Mouse (Mus musculus): ENCODE measurements around the gene Acsf2. TPM values are rescaled to one million over a fixed set of nuclear protein-coding genes. Genes with fewer than 3 reads are reported as not detected.

Gene Acsf2
- polyA plus RNA-seq, 1 experiment = 16.6 TPM

GRCm38 (mm10) chr11:94602356-94602955, 785 bp upstream of the Acsf2 start:
- H3K27ac ChIP-seq (ENCODE audit: insufficient read depth, low read length) = no peak overlapping the region
- H3K9me3 ChIP-seq (replicated peaks; ENCODE audit: control insufficient read depth, insufficient read depth, low read length, poor library complexity, severe bottlenecking) = no peaks in the 10 kb centered on the region
- H3K9ac ChIP-seq (ENCODE audit: low read depth, poor library complexity, severe bottlenecking) = 0 out of 2 replicates have a peak overlapping the region, but pooled peaks have one; percentile 81
- H3K4me1 ChIP-seq (ENCODE audit: control insufficient read depth, insufficient read depth, low read length) = no peaks in the 10 kb centered on the region
- H3K27me3 ChIP-seq (ENCODE audit: control insufficient read depth, insufficient read depth, low read length, poor library complexity, severe bottlenecking) = no peaks in the 10 kb centered on the region
- H3K36me3 ChIP-seq (ENCODE audit: control insufficient read depth, insufficient read depth, low read length, poor library complexity, severe bottlenecking) = no peaks in the 10 kb centered on the region
- no peak overlapping the region for H3K4me3 ChIP-seq (ENCODE audit: low read depth, low read length)
- TF ChIP-seq EP300 (IDR thresholded peaks at IDR 0.05; ENCODE audit: insufficient read depth, low read depth, low read length) = no peak
- no peak for TF ChIP-seq CTCF (IDR thresholded peaks at IDR 0.05; ENCODE audit: low read depth, low read length)

GRCm38 (mm10) chr11:94600447-94600846, 1.2 kb downstream of the Acsf2 start:
- no peak overlapping the region for H3K27ac ChIP-seq (ENCODE audit: insufficient read depth, low read length)
- H3K9me3 ChIP-seq (replicated peaks; ENCODE audit: control insufficient read depth, insufficient read depth, low read length, poor library complexity, severe bottlenecking) = no peaks in the 10 kb centered on the region
- no peak overlapping the region for H3K4me3 ChIP-seq (ENCODE audit: low read depth, low read length)
- H3K4me1 ChIP-seq (ENCODE audit: control insufficient read depth, insufficient read depth, low read length) = no peaks in the 10 kb centered on the region
- H3K36me3 ChIP-seq (ENCODE audit: control insufficient read depth, insufficient read depth, low read length, poor library complexity, severe bottlenecking) = no peaks in the 10 kb centered on the region
- TF ChIP-seq EP300 (IDR thresholded peaks at IDR 0.05; ENCODE audit: insufficient read depth, low read depth, low read length) (no peak), POLR2A (IDR thresholded peaks at IDR 0.05; ENCODE audit: insufficient read depth, low read length) (no peak), CTCF (IDR thresholded peaks at IDR 0.05; ENCODE audit: low read depth, low read length) (no peak)
- H3K27me3 ChIP-seq (ENCODE audit: control insufficient read depth, insufficient read depth, low read length, poor library complexity, severe bottlenecking) = no peaks in the 10 kb centered on the region
- H3K9ac ChIP-seq (ENCODE audit: low read depth, poor library complexity, severe bottlenecking) = no peak overlapping the region

GRCm38 (mm10) chr11:94598437-94599120, 3.1 kb downstream of the Acsf2 start:
- H3K4me1 ChIP-seq (ENCODE audit: control insufficient read depth, insufficient read depth, low read length) = no peaks in the 10 kb centered on the region
- no peak overlapping the region for H3K9ac ChIP-seq (ENCODE audit: low read depth, poor library complexity, severe bottlenecking)
- H3K27ac ChIP-seq (ENCODE audit: insufficient read depth, low read length) = no peak overlapping the region
- H3K9me3 ChIP-seq (replicated peaks; ENCODE audit: control insufficient read depth, insufficient read depth, low read length, poor library complexity, severe bottlenecking) = no peaks in the 10 kb centered on the region
- no peak overlapping the region for H3K4me3 ChIP-seq (ENCODE audit: low read depth, low read length)
- no peak for TF ChIP-seq POLR2A (IDR thresholded peaks at IDR 0.05; ENCODE audit: insufficient read depth, low read length)
- TF ChIP-seq EP300 (IDR thresholded peaks at IDR 0.05; ENCODE audit: insufficient read depth, low read depth, low read length) = no peak
- TF ChIP-seq CTCF (IDR thresholded peaks at IDR 0.05; ENCODE audit: low read depth, low read length) = no peak
- H3K27me3 ChIP-seq (ENCODE audit: control insufficient read depth, insufficient read depth, low read length, poor library complexity, severe bottlenecking) = no peaks in the 10 kb centered on the region
- no peaks in the 10 kb centered on the region for H3K36me3 ChIP-seq (ENCODE audit: control insufficient read depth, insufficient read depth, low read length, poor library complexity, severe bottlenecking)

GRCm38 (mm10) chr11:94597319-94597718, 4.4 kb downstream of the Acsf2 start:
- no peaks in the 10 kb centered on the region for H3K27me3 ChIP-seq (ENCODE audit: control insufficient read depth, insufficient read depth, low read length, poor library complexity, severe bottlenecking)

GRCm38 (mm10) chr11:94596311-94596852, 5.3 kb downstream of the Acsf2 start:
- Histone ChIP-seq H3K4me3 (ENCODE audit: low read depth, low read length) (no peak overlapping the region), H3K4me1 (ENCODE audit: control insufficient read depth, insufficient read depth, low read length) (peaks cover 2% of the 10 kb centered on the region), H3K27ac (ENCODE audit: insufficient read depth, low read length) (no peak overlapping the region), H3K9ac (ENCODE audit: low read depth, poor library complexity, severe bottlenecking) (no peak overlapping the region), H3K27me3 (ENCODE audit: control insufficient read depth, insufficient read depth, low read length, poor library complexity, severe bottlenecking) (no peaks in the 10 kb centered on the region), H3K36me3 (ENCODE audit: control insufficient read depth, insufficient read depth, low read length, poor library complexity, severe bottlenecking) (no peaks in the 10 kb centered on the region), H3K9me3 (replicated peaks; ENCODE audit: control insufficient read depth, insufficient read depth, low read length, poor library complexity, severe bottlenecking) (no peaks in the 10 kb centered on the region)
- TF ChIP-seq CTCF (IDR thresholded peaks at IDR 0.05; ENCODE audit: low read depth, low read length) (no peak), EP300 (IDR thresholded peaks at IDR 0.05; ENCODE audit: insufficient read depth, low read depth, low read length) (no peak)

More at GRCm38 (mm10) chr11:94597319-94597718, 4.4 kb downstream of the Acsf2 start:
- Histone ChIP-seq H3K27ac (ENCODE audit: insufficient read depth, low read length) (no peak overlapping the region), H3K36me3 (ENCODE audit: control insufficient read depth, insufficient read depth, low read length, poor library complexity, severe bottlenecking) (no peaks in the 10 kb centered on the region), H3K9me3 (replicated peaks; ENCODE audit: control insufficient read depth, insufficient read depth, low read length, poor library complexity, severe bottlenecking) (no peaks in the 10 kb centered on the region), H3K4me3 (ENCODE audit: low read depth, low read length) (no peak overlapping the region), H3K4me1 (ENCODE audit: control insufficient read depth, insufficient read depth, low read length) (peaks cover under 1% of the 10 kb centered on the region), H3K9ac (ENCODE audit: low read depth, poor library complexity, severe bottlenecking) (no peak overlapping the region)
- TF ChIP-seq EP300 (IDR thresholded peaks at IDR 0.05; ENCODE audit: insufficient read depth, low read depth, low read length) = no peak
- no peak for TF ChIP-seq CTCF (IDR thresholded peaks at IDR 0.05; ENCODE audit: low read depth, low read length)
- no peak for TF ChIP-seq POLR2A (IDR thresholded peaks at IDR 0.05; ENCODE audit: insufficient read depth, low read length)

- H3K36me3 ChIP-seq (ENCODE audit: control insufficient read depth, insufficient read depth, low read length, poor library complexity, severe bottlenecking) = no peaks in the 10 kb centered on the region
- H3K27me3 ChIP-seq (ENCODE audit: control insufficient read depth, insufficient read depth, low read length, poor library complexity, severe bottlenecking) = no peaks in the 10 kb centered on the region
- H3K27ac ChIP-seq (ENCODE audit: insufficient read depth, low read length) = no peak overlapping the region
These were observed 14.2 kb downstream of the Acsf2 start for GRCm38 (mm10) chr11:94587511-94587910.

More at GRCm38 (mm10) chr11:94587511-94587910, 14.2 kb downstream of the Acsf2 start:
- no peaks in the 10 kb centered on the region for H3K9me3 ChIP-seq (replicated peaks; ENCODE audit: control insufficient read depth, insufficient read depth, low read length, poor library complexity, severe bottlenecking)
- no peak overlapping the region for H3K4me3 ChIP-seq (ENCODE audit: low read depth, low read length)
- H3K4me1 ChIP-seq (ENCODE audit: control insufficient read depth, insufficient read depth, low read length) = peaks cover 4% of the 10 kb centered on the region
- no peak overlapping the region for H3K9ac ChIP-seq (ENCODE audit: low read depth, poor library complexity, severe bottlenecking)
- TF ChIP-seq POLR2A (IDR thresholded peaks at IDR 0.05; ENCODE audit: insufficient read depth, low read length) = no peak
- no peak for TF ChIP-seq CTCF (IDR thresholded peaks at IDR 0.05; ENCODE audit: low read depth, low read length)
- TF ChIP-seq EP300 (IDR thresholded peaks at IDR 0.05; ENCODE audit: insufficient read depth, low read depth, low read length) = no peak
